Mouse (Mus musculus) central nervous system, embryonic 14 days (tissue): Measurements from ENCODE around the gene Tmem184b. TPM values are rescaled to one million over a fixed set of nuclear protein-coding genes. Genes with fewer than 3 reads are reported as not detected.

Source experiments
- polyA plus RNA-seq: library from polyadenylated mRNA; depleted of rRNA; stranded (reverse); fragments of >200 nt; gene quantifications from 2 replicates; pipeline ENCODE4 v1.2.3, GENCODE M21; 2012; rRNA removed

Gene Tmem184b
- polyA plus RNA-seq = 48.8 and 63.0 TPM in 2 replicates

DNA sequence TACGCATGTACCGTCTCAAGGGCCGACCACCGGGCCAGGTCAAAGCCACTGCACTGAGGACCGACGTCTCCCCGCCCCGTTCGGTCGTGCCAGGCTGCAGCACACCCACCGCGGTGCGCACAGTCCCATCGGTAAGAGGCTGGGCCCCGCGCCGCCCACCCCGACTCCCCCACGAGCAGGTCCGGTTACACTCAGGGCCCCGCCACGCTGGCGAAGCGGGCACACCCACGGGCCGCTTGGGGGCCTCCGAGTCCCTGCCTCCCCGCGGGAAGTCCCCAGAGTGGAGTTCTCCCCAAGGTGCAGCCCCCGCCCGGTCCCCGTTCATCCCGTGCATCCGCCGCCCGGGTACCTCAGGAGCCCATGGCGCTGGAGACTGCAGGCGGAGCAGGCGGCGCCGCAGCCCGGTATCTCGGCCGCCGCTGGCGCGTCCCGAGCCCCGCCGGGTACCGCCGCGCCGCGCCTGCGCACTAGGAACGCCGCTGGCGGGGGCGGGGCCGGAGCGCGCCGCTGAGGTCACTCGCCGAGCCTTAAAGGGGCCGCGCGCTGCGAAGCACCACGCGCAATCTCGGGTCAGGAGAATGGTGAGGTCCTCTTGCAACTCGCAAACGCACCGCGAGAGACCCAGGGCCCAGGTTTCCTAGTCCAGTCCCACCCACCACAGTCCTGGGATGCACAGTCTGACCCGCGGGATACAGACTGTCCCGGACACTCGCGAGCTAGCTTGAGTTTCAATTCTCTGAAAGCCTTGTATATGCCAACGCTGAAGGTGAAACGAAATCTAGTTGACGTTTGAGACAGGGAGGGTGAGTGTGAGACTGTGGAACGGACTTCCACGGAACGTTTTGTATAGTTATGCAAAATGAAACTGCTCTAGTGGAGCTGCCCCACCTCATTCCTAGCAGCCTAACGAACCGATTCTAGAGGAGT lies at the start of gene Tmem184b:
Gene Tmem184b, minus strand, starts transcription at position 734 of the 927 bp plus-strand sequence.

DNA sequence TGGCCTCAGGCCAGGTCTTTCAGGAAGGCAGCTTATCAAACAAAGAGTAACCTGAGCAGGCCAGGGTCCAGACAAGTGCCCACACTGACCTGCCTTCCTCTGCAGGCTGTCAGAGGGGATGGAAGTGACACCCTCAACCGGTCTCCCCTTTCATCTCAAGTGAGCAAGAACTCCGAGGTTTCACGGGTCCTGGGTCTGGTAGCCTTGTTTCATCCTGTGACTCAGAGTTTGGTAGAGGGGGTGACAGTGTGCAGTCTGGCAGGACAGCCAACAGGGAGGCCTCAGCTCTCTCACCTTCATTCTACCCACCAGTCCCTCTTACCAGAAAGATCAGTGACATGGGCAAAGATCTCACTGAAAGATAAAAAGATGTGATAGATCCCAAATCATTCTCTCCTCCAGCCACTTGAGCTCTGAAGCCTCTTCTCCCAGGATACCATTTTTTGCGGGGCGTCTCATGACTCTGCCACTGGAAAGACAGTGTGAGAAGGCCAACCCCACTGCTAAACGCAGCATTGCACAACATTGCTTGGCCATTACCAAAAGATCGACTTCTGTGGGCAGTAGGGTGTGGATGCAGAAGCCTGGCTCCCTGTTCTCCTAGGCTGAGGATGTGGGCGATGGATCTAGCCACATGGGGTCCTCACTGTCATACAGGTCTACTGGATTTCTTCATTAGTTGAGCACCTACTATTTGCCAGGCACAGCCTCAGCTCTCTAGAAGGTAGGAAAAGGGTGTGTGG lies 57.1 kb downstream of the Tmem184b start, which contains the start of gene Maff:
Gene Maff, plus strand, starts transcription at position 571 of the 743 bp plus-strand sequence.

DNA sequence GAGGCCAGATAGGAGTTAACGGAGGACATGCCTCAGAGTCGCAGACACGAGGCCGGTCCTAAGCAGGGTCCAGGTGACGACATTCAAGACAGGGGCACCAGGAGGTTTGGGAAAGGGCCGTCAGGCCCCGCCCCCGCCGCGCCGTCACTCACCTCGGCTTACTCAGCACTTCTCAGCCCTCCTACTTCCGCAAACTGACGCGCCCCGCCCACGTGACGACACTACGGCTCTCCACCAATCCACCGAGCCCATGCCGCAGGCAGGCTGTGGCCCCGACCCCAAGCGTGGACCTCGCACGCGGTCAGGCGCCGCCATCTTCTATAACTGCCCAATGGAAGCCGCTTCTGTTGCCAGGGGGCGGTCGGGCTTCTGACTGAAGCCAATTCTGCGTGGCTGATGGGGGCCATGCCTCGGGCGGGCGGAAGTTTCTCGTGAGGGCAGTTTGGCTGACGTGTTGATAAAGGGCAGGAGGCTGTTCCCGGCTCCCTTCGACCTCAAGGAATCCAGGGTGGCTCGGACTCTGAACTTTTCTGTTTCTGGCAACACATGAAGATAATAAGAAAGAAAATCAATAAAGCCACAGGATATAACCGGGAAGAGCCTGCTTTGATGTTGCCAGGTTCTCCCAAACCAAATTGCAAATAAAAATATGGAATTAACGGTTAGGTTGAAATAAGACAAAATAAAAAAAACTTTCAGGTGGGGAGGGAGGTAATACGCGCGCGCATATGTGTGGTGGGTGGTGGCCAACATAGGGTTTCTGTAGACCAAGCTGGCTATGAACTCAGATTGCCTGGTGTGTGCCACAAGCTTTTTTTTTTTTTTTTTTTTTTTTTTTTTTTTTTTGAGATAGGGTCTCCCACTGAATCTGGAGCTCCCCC lies 75.1 kb downstream of the Tmem184b start, which contains the start of gene Pla2g6:
Gene Pla2g6, minus strand, starts transcription at position 333 of the 881 bp plus-strand sequence.

Other genes with a start within 250 kb of the Tmem184b start
- 5.8 and 20.4 TPM in 2 replicates for gene Sox10, start 238.3 kb downstream of the Tmem184b start, polyA plus RNA-seq
- gene Pick1, start 174.4 kb downstream of the Tmem184b start, polyA plus RNA-seq = 117 and 118 TPM in 2 replicates
- 2.3 TPM in 2 replicates for gene Gm49486, start 174.2 kb downstream of the Tmem184b start, polyA plus RNA-seq
- gene Slc16a8, start 148.8 kb downstream of the Tmem184b start, polyA plus RNA-seq = 0.34 and 0.35 TPM in 2 replicates
- gene Baiap2l2, start 118.0 kb downstream of the Tmem184b start, polyA plus RNA-seq = 1.6 and 1.7 TPM in 2 replicates
- 99.6 and 99.9 TPM in 2 replicates for gene Pla2g6, start 75.2 kb downstream of the Tmem184b start, polyA plus RNA-seq
- gene Maff, start 56.9 kb downstream of the Tmem184b start, polyA plus RNA-seq = 3.2 and 3.7 TPM in 2 replicates
- 351 and 357 TPM in 2 replicates for gene Csnk1e, start 52.0 kb upstream of the Tmem184b start, polyA plus RNA-seq
- 0.36 and 0.53 TPM in 2 replicates for gene Kcnj4, start 101.7 kb upstream of the Tmem184b start, polyA plus RNA-seq
- 11.9 and 34.4 TPM in 2 replicates for gene Kdelr3, start 112.8 kb upstream of the Tmem184b start, polyA plus RNA-seq
- 804 and 850 TPM in 2 replicates for gene Ddx17, start 143.2 kb upstream of the Tmem184b start, polyA plus RNA-seq
- gene Dmc1, start 201.5 kb upstream of the Tmem184b start, polyA plus RNA-seq = 5.2 and 6.8 TPM in 2 replicates